Mouse (Mus musculus) forebrain, postnatal 0 days (tissue): Measurements from ENCODE around the gene Dclk1. TPM values are rescaled to one million over a fixed set of nuclear protein-coding genes. Genes with fewer than 3 reads are reported as not detected.
A peak's percentile ranks its signal among the peaks of the same experiment; 100 is the strongest.

Experiments
- ATAC-seq: fragments of 200-750 bp; cut with Nextera tagmentation; 2 replicates; pipeline ENCODE4 v1.8.0; 2017; ENCODE audit warnings: mild to moderate bottlenecking, moderate library complexity
- DNase-seq: peaks from one replicate; pipeline ENCODE4 v3.0.0-alpha.2; 2015
- H3K27ac ChIP-seq: fragments of 300-500 bp; sonication (generic); 2 replicates; pipeline ENCODE4 v1.5.1; 2014; ENCODE audit warnings: low read depth, mild to moderate bottlenecking, antibody characterized with exemption, low read length, moderate library complexity, mixed read lengths
- H3K27me3 ChIP-seq: fragments of 300-500 bp; sonication (generic); 2 replicates; pipeline ENCODE4 v1.6.1; 2014; ENCODE audit warnings: mild to moderate bottlenecking, low read length, mixed read lengths; ENCODE audit not compliant: insufficient read depth
- H3K36me3 ChIP-seq: fragments of 300-500 bp; sonication (generic); 2 replicates; pipeline ENCODE4 v1.6.1; 2014; ENCODE audit warnings: mild to moderate bottlenecking, moderate library complexity; ENCODE audit not compliant: insufficient read depth
- H3K4me1 ChIP-seq: fragments of 300-500 bp; sonication (generic); 2 replicates; pipeline ENCODE4 v1.6.1; 2014; ENCODE audit warnings: antibody characterized with exemption; ENCODE audit not compliant: insufficient read depth
- H3K4me2 ChIP-seq: fragments of 300-500 bp; sonication (generic); 2 replicates; pipeline ENCODE4 v1.6.1; 2014; ENCODE audit warnings: low read depth, mild to moderate bottlenecking, moderate library complexity
- H3K4me3 ChIP-seq: fragments of 300-500 bp; sonication (generic); 2 replicates; pipeline ENCODE4 v1.5.1; 2014; ENCODE audit warnings: low read depth, low read length, mixed read lengths
- H3K9ac ChIP-seq: fragments of 300-500 bp; sonication (generic); 2 replicates; pipeline ENCODE4 v1.6.1; 2014; ENCODE audit warnings: mild to moderate bottlenecking
- H3K9me3 ChIP-seq: fragments of 300-500 bp; sonication (generic); 2 replicates; pipeline ENCODE4 v1.6.1; 2016; ENCODE audit warnings: low read length
- CTCF ChIP-seq: sonication (generic); IDR thresholded peaks from 2 replicates; pipeline ENCODE4 v1.5.1; 2016; ENCODE audit warnings: antibody characterized with exemption, control low read depth, low read depth
- WGBS: fragments of 180-500 bp; shearing (Covaris S2); extraction: QIAGEN DNeasy Blood & Tissue Kit; methylation state at CpG from one replicate; pipeline ENCODE4 v1.1.7; 2014; 5-methylcytosine and 5-hydroxymethylcytosine counted together
- polyA plus RNA-seq: library from polyadenylated mRNA; unstranded; fragments of >200 nt; fragmentation: Nextera tagmentation; extraction: Ambion mirVana; gene quantifications from 2 replicates; pipeline ENCODE4 v1.2.1, GENCODE M21; 2015
- total RNA-seq: library from RNA; depleted of rRNA; stranded (reverse); fragments of >200 nt; gene quantifications from 2 replicates; pipeline ENCODE4 v1.2.3, GENCODE M21; 2014

The Dclk1 gene
- total and polyA plus RNA-seq, 2 experiments from 2014 or later = 219 to 347 TPM

- H3K36me3 ChIP-seq = peaks cover 3% of the 10 kb centered on the region
- ATAC-seq = peak; percentile 11
- TF ChIP-seq CTCF = no peak
- H3K9me3 ChIP-seq = no peaks in the 10 kb centered on the region
- no peak overlapping the region for H3K4me2 ChIP-seq
- H3K4me3 ChIP-seq = no peak overlapping the region
- H3K27ac ChIP-seq = peak overlapping the region; percentile 42; the same call in 1 of the 2 replicates
- H3K27me3 ChIP-seq = no peaks in the 10 kb centered on the region
- H3K4me1 ChIP-seq = 0 out of 2 replicates have a peak, but pooled peaks cover 7% of the 10 kb centered on the region
- H3K9ac ChIP-seq = 0 out of 2 replicates have a peak overlapping the region, but pooled peaks have one; percentile 18
- DNase-seq = peak; percentile 64
- 55% methylated on average over 12 of the region's 12 CpGs for WGBS
These were observed 297.7 kb downstream of the Dclk1 start for GRCm38 (mm10) chr3:55539811-55540293.

DNA sequence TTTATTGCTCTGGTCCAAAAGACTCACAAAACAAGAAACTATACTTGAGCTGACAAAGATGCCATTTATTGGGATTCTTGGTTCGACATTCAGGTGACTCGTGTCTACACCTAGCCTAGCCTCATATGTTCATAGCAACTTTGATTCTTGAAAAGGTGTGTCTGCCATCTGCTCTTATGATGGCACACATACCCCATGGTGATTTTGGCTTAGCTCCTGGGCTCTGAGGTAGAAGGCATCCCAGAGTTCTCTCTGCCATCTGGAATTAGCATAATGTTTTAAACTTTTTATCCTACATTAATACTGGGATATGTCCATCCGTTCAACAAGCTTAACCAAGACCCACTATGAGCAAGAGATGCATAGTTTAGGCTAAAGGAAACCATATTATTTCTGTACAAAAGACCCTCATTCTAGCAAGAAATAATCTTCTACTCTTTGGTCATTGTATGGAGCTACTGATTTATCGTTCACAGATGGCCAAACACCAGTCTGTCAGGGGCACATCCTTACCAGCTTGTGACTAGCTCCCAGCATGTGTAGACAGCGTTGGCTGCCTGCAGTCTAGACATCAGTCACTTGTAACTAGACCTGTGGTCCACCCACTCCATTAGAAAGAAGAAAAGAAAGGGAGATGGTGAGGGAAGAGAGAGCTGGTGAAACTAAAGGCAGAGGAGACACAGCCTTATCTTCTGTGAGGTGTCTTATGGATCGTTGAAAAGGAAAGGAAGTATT lies 298.4 kb downstream of the Dclk1 start:
- no peak overlapping the region for H3K9ac ChIP-seq
- no peak for TF ChIP-seq CTCF
- no peaks in the 10 kb centered on the region for H3K27me3 ChIP-seq
- 0 out of 2 replicates have a peak, but pooled peaks cover 7% of the 10 kb centered on the region for H3K4me1 ChIP-seq
- no peak overlapping the region for H3K27ac ChIP-seq
- H3K4me3 ChIP-seq = no peak overlapping the region
- no peak overlapping the region for H3K4me2 ChIP-seq
- no peaks in the 10 kb centered on the region for H3K36me3 ChIP-seq
- H3K9me3 ChIP-seq = no peaks in the 10 kb centered on the region
- ATAC-seq = no peak
- WGBS = 77% methylated on average over 6 of the region's 6 CpGs
- no peak for DNase-seq

DNA sequence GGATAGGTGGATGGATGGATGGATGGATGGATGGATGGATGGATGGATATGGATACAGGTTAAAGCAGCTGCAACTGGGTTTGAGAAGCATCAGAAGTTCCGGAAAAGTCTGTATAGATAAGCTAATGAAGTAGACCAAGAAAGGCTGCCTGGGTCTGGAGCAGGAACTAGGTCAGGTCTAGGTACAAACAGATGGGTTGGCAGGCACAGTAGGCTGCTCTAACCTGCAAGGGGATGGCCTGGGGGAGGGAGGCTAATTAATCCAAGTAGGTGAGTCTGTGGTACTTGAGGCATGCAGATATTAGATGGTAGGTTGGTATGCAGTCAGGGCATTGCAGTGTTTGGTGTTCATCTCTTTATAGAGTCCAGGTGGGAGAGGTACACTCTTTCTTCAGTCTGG lies 299.6 kb downstream of the Dclk1 start:
- Histone ChIP-seq H3K4me3 (no peak overlapping the region), H3K27me3 (no peaks in the 10 kb centered on the region), H3K4me2 (no peak overlapping the region), H3K36me3 (no peaks in the 10 kb centered on the region), H3K9ac (peak overlapping the region; percentile 36; the same call in 1 of the 2 replicates), H3K4me1 (0 out of 2 replicates have a peak, but pooled peaks cover 7% of the 10 kb centered on the region), H3K9me3 (no peaks in the 10 kb centered on the region), H3K27ac (peak overlapping the region; percentile 60; the same call in 1 of the 2 replicates)
- WGBS = 93% methylated on average over 1 of the region's 1 CpGs
- ATAC-seq = peak; percentile 19
- no peak for DNase-seq
- TF ChIP-seq CTCF = no peak

DNA sequence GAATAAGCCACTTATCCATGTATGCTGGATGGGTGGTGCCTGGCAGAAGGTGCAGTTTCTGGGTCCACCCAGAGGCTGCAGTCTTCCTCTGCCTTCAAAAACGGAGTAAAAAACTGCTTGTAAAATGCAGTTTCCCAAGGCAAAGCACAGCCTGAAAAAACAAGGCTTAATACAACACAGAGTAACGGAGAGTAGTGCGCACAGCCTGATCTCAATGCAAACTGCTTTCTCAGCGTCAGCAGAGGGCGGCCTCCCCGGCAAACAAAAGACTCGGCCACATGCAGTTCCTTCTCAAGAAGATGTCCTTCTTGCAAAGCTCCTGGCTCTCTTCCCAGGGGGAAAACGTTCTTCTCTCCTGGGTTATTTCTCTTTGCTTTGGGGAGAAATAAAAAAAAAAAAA lies 300.1 kb downstream of the Dclk1 start:
- Histone ChIP-seq H3K9ac (peak overlapping the region; percentile 36), H3K27me3 (no peaks in the 10 kb centered on the region), H3K4me2 (peak overlapping the region; percentile 41), H3K27ac (peak overlapping the region; percentile 60), H3K4me1 (0 out of 2 replicates have a peak, but pooled peaks cover 7% of the 10 kb centered on the region), H3K36me3 (no peaks in the 10 kb centered on the region), H3K4me3 (peak overlapping the region; percentile 6; the same call in 1 of the 2 replicates), H3K9me3 (no peaks in the 10 kb centered on the region)
- under 1% methylated on average over 8 of the region's 8 CpGs for WGBS
- peak; percentile 72 for TF ChIP-seq CTCF
- DNase-seq (peak; percentile 84), ATAC-seq (peak; percentile 80)

DNA sequence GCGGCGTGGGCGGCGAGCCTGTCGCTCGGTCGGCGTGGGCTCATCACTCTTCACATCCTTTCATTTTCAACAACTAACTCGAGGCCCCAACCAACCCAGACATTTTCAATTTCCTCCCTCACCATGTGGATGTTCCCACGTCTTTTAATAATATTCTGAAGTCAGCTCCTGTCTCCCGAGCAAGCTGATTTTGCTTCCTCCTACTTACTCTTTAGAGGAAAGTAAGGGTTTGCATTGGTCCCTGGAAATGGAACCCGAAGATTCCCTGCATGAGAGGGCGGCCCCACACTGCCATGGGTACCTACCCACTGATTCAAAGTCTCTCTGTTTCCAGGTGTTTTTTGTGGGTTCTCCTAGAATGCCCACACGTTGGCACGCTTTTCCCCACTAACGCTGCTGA lies 300.8 kb downstream of the Dclk1 start:
- Histone ChIP-seq H3K4me3 (peak overlapping the region; percentile 6; the same call in 1 of the 2 replicates), H3K4me2 (peak overlapping the region; percentile 41), H3K4me1 (0 out of 2 replicates have a peak, but pooled peaks cover 7% of the 10 kb centered on the region), H3K27ac (peak overlapping the region; percentile 60; the same call in 1 of the 2 replicates), H3K36me3 (no peaks in the 10 kb centered on the region), H3K27me3 (no peaks in the 10 kb centered on the region), H3K9me3 (no peaks in the 10 kb centered on the region), H3K9ac (peak overlapping the region; percentile 36; the same call in 1 of the 2 replicates)
- peak; percentile 47 for DNase-seq
- WGBS = 66% methylated on average over 16 of the region's 16 CpGs
- TF ChIP-seq CTCF = no peak
- ATAC-seq = peak; percentile 10; the same call in 1 of the 2 replicates

DNA sequence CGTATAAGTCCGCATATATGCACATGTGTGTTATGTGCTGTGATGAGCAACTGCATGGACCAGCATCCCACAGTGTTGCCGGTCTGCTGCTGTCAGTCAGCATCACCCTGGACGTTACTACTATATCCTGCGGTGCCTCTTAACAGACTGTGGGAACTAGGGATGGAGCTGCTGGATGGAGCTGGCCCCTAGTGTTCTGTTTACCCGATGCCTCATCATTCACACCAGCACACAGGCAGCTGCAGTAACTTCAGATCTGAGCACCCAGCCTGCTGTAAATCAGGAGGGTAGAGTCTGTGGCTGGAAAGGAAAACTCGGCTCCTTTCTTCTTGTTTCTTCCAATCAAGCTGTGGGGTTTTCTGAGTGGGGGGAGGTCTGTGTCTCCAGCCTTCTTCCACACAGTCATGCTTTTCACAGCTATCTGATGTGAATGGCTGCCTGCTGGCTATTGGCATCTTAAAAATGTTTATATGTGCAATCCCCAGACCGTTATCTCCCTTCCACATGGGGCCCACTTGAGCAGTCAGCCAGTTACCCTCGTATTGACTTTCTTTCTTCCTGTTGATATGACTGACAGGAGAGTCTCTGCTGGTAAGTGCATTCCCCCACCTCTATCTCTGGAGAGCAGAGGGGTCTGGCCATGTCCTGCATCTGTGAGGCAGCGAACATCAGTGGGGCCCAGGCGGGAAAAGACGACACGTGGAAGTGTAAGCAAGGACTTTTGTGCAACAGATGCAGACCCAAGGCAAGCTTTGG lies 301.9 kb downstream of the Dclk1 start:
- Histone ChIP-seq H3K27me3 (no peaks in the 10 kb centered on the region), H3K4me1 (0 out of 2 replicates have a peak, but pooled peaks cover 7% of the 10 kb centered on the region), H3K4me3 (no peak overlapping the region), H3K9me3 (no peaks in the 10 kb centered on the region), H3K9ac (no peak overlapping the region), H3K36me3 (no peaks in the 10 kb centered on the region), H3K27ac (no peak overlapping the region), H3K4me2 (no peak overlapping the region)
- TF ChIP-seq CTCF = no peak
- DNase-seq (no peak), ATAC-seq (no peak)
- 71% methylated on average over 13 of the region's 13 CpGs for WGBS
